Mouse (Mus musculus) heart, postnatal 36 days (tissue): ENCODE results near the gene Upk3a. TPM values are rescaled to one million over a fixed set of nuclear protein-coding genes. Genes with fewer than 3 reads are reported as not detected.

Experiments used
- DNase-seq, 2 experiments: peaks; one replicate each; pipeline ENCODE4 v3.0.0; 2021 to 2022
- intact Hi-C: fragments of 180-260 bp; cut with DNase I; formaldehyde crosslinking; loops from one replicate; pipeline ENCODE4 v1.15.1; 2025
- total RNA-seq, 2 experiments: library from RNA; stranded (reverse); gene quantifications; 2 replicates each; pipeline ENCODE4 v1.2.3; 2021

The Upk3a gene
- total RNA-seq, 2 experiments from 2014 or later, result not detected

GRCm38 (mm10) chr15:85043761-85044160 lies 26.8 kb downstream of the Upk3a start:
- no peak for DNase-seq
- intact Hi-C loops, result loop anchor here (2.0 kb wide), 1 partner anchor 43 kb away; no protein-coding TSS in a partner anchor

- no peak for DNase-seq
- intact Hi-C loops, result no loop called here
Measured at GRCm38 (mm10) chr15:85046230-85046950, 29.4 kb downstream of the Upk3a start.

- no peak for DNase-seq
- intact Hi-C loops, result no loop called here
Measured at GRCm38 (mm10) chr15:85047865-85048264, 30.9 kb downstream of the Upk3a start.

- intact Hi-C loops, result no loop called here
- DNase-seq, result no peak
Measured at GRCm38 (mm10) chr15:85049758-85050157, 32.8 kb downstream of the Upk3a start.

- no peak for DNase-seq
- intact Hi-C loops, result no loop called here
Measured at GRCm38 (mm10) chr15:85054098-85054497, 37.2 kb downstream of the Upk3a start.

GRCm38 (mm10) chr15:85055186-85055585 lies 38.2 kb downstream of the Upk3a start:
- intact Hi-C loops, result no loop called here
- DNase-seq, result no peak

GRCm38 (mm10) chr15:85063421-85063820 lies 46.5 kb downstream of the Upk3a start:
- intact Hi-C loops, result no loop called here
- DNase-seq, result no peak

GRCm38 (mm10) chr15:85070561-85070960 lies 53.6 kb downstream of the Upk3a start:
- intact Hi-C loops, result loop anchor here (1.0 to 10.0 kb wide), 3 partner anchors 69 to 316 kb away; no protein-coding TSS in a partner anchor
- peak; percentile 34 to 39 for DNase-seq

Other genes starting within 250 kb of the Upk3a start
- 1 to 10 TPM; 1.0 to 1.3 TPM for gene Phf21b, start 161.1 kb upstream of the Upk3a start, total RNA-seq
- under 1 TPM; 0.11 to 0.17 TPM for gene Gm29666, start 97.1 kb upstream of the Upk3a start, total RNA-seq
- 10 to 100 TPM; 14.9 to 17.2 TPM for gene Nup50, start 93.7 kb upstream of the Upk3a start, total RNA-seq
- gene 5031439G07Rik, start 28.6 kb upstream of the Upk3a start, total RNA-seq, result 10 to 100 TPM; 25.7 to 29.2 TPM
- gene Fam118a, start 11.8 kb downstream of the Upk3a start, total RNA-seq, result 1 to 10 TPM; 7.1 to 7.2 TPM
- not detected for gene Smc1b, start 114.8 kb downstream of the Upk3a start, total RNA-seq
- gene Ribc2, start 114.9 kb downstream of the Upk3a start, total RNA-seq, result not detected
- 10 to 100 TPM; 88.9 to 98.0 TPM for gene Fbln1, start 188.8 kb downstream of the Upk3a start, total RNA-seq